Mouse (Mus musculus) layer of hippocampus, postnatal 10 days (tissue): ENCODE measurements around the gene Crot. TPM values are rescaled to one million over a fixed set of nuclear protein-coding genes. Genes with fewer than 3 reads are reported as not detected.
A peak's percentile ranks its signal among the peaks of the same experiment; 100 is the strongest.
"Not testable (repeated sequence)": the region's sequence is repeated elsewhere in the genome, so short reads cannot be mapped to it uniquely, and the experiment has no call there.

Experiments used
- DNase-seq, 2 experiments: peaks; one replicate each; pipeline ENCODE4 v3.0.0; 2021; ENCODE audit warnings: low spot score in 2 of 2
- total RNA-seq, 2 experiments: library from RNA; stranded (reverse); gene quantifications; 2 replicates each; pipeline ENCODE4 v1.2.3; 2021

The Crot gene
- total RNA-seq, 2 experiments from 2014 or later: 22.3 to 22.4 TPM

GRCm38 (mm10) chr5:8997513-8997895 is 380 bp upstream of the Crot start:
- no peak for DNase-seq

- peak in 1 of 2 experiments; percentile 4 for DNase-seq
Measured at GRCm38 (mm10) chr5:8995966-8996685, 998 bp downstream of the Crot start.

DNA sequence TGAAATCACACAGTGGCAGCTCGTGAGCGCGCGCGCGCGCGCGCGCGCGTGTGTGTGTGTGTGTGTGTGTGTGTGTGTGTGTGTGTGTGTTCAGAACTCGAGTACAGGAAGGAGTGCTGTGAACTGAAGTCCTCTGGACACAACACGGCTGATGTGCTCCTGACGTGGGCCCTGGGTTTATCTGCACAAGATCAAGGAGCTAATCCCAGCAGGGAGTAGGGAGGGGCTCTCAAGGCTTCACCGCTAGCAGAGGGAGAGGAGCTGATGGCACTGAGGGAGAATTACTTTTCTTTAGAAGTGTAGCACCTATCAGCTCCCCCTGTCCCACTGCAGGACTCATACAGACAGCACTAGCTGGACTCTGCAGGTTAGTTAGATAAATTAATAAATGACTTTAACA is 5.5 kb downstream of the Crot start:
- DNase-seq: no peak

DNA sequence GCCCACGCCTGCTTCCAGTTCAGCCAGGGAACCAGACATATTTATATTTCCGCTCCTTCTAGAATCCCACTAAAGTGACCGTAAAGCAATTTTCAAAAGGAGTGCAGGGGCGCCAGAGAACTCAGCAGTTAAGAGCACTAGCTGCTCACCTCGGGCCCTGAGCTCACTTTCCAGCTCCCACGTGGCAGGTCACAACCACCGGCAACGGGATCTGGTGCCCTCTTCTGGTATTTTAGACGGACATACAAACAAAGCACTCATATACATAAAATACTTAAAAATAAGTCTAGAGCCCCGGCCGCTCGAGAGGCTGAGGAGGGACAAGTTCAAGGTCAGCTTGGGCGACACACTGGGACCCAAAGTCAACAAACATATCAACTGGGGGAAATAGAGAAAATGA is 6.6 kb downstream of the Crot start:
- DNase-seq: no peak

DNA sequence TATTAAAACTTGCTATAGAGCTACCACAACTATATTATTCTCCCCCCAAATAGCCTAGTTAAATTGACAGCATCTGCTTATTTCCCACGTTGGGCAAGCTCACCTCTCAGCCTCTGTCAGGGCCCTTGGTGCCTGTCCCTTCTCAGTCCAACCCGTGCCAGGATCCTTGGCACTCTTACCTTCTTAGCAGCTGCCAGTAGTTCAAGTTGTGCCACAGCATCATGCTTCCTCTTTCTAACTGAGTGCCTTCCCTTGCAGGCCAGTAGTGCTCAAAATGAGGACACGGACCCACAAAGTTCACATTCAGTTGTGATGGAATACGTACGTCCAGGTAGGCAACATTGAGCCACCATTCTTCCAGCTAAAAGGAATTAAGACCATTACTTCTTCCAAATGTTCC is 9.2 kb downstream of the Crot start:
- DNase-seq: no peak

- DNase-seq: no peak
Measured at GRCm38 (mm10) chr5:8985470-8985869, 11.7 kb downstream of the Crot start.

GRCm38 (mm10) chr5:8974721-8975120 is 22.4 kb downstream of the Crot start:
- DNase-seq: no peak

GRCm38 (mm10) chr5:8972355-8972754 is 24.8 kb downstream of the Crot start:
- no peak for DNase-seq

GRCm38 (mm10) chr5:8970694-8971093 is 26.4 kb downstream of the Crot start:
- no peak for DNase-seq

DNA sequence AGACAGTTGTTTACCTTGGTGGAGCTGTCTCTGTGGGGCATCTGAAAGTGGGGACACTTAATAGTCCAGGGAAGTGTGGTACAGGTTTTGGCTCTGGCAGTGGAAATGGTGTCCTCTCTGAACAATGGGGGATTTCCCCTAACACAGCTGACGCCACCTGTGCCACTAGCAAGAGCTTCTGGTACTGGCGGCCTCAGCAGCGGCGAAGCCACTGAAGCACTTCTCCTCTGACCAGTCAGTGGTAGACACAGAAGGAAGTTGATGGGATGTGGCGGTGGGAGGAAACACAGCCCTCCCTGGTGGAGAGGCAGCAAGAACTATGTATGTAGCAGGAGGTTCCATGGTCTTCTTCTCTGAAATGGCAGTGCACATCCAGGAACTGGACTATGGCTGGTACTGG is 32.6 kb downstream of the Crot start:
- DNase-seq: no peak

DNA sequence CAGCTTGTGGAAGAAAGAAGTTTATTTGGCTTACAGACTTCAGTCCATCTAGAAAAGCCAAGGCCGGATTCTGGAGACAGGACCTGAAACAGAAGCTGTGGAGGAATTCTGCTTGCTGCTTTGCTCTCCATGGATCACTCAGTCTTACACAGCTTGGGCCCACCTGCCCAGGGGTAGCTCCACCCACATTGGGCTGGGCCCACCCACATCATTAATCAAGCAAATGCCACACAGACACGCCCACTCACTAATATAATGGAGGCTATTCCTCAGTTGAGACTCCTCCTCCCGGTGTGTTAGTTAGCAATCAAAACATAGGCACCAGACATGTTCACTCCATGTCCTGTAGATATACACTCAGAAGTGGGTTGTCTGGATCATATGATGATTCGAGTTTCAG is 36.6 kb downstream of the Crot start:
- DNase-seq: no peak

- no peak for DNase-seq
Measured at GRCm38 (mm10) chr5:8955544-8955943, 41.6 kb downstream of the Crot start.

- DNase-seq: no peak
Measured at GRCm38 (mm10) chr5:8953660-8954059, 43.5 kb downstream of the Crot start.

DNA sequence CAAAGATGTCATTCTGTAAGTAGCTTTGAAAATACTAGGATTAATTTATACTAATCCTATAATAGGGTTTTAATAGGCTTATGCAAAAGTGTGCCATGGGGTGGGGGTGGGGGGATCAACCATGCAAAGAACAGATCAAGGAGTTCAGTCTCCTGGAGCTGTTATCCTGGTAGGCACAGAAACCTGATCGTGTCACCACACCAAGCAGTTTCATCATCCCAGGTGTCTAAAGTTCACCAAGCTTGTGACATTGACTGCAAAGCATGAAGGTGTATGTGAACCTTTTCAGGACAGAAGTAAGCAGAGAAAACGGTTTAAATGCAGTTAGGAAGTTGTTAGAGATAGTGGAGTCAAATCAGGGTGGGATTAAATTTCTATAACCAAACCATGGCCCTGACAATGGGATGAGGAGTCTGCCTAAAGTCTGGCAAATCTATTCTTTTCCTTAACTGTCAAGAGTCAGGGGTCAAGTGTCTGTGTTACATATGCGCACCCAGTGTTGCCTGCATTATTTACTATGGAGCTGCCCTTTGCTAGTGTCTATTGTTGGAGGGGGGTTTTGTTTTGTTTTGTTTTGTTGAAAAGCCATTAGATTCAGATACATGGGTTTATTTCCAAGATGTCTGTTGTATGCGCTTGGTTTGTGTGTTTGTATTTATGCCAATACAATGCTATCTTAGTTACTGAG is 49.6 kb downstream of the Crot start:
- no peak for DNase-seq

DNA sequence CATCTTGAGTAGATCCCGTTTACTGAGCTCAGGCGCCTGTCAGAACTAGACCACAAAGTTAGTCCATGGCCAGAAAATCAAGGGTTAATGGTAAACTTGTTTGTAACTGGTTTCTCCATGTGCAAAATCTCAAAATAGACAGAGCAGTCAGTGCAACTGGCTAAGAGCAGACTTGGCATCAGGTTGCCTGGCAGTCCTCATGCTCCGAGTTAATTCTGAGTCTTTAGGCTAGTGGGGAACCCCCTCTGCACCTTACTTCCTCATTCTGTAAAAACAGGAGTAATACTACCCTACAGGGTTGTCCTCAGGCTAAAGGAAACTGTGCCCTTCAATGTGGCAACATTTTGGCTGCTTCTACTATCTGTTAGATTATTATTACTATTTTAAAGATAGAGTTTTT is 53.3 kb downstream of the Crot start:
- no peak for DNase-seq

GRCm38 (mm10) chr5:8941266-8941665 is 55.9 kb downstream of the Crot start:
- not testable (repeated sequence) for DNase-seq

DNA sequence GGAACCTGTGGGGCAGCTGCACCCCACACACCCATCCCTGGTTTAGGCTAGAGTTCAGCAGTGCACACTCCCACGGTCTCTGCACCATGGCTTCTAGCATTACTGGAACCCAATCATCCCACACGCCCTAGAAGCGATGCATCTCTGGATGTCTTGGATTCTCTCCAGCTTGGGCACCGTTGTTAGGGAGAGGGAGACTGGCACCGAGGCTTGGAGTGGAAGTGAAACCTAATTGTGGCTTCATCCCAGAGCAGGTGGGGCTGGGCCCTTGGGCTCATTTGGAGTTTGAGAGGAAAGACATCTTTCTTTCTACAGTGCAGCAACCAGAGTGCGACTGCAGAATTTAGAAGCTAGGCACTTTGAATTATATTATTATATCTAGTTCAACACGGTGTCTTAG is 59.2 kb downstream of the Crot start:
- no peak for DNase-seq

GRCm38 (mm10) chr5:8928440-8928839 is 68.7 kb downstream of the Crot start:
- DNase-seq: no peak

GRCm38 (mm10) chr5:8917069-8917468 is 80.1 kb downstream of the Crot start:
- no peak for DNase-seq

GRCm38 (mm10) chr5:8916400-8916799 is 80.7 kb downstream of the Crot start:
- no peak for DNase-seq
